Mouse (Mus musculus) spleen, adult 2 months (tissue): ENCODE measurements around the gene Gm44502.

Experiments
- CTCF ChIP-seq: fragments of 200-500 bp; IDR thresholded peaks from 2 replicates; pipeline ENCODE4 v1.5.1; 2011; ENCODE audit warnings: mild to moderate bottlenecking, inconsistent platforms; ENCODE audit not compliant: insufficient read depth, insufficient read length, insufficient replicate concordance; ENCODE audit errors: extremely low read depth
- POLR2A ChIP-seq: fragments of 200-500 bp; IDR thresholded peaks from 2 replicates; pipeline ENCODE4 v1.6.1; 2011; ENCODE audit warnings: low read depth, low read length, inconsistent platforms

DNA sequence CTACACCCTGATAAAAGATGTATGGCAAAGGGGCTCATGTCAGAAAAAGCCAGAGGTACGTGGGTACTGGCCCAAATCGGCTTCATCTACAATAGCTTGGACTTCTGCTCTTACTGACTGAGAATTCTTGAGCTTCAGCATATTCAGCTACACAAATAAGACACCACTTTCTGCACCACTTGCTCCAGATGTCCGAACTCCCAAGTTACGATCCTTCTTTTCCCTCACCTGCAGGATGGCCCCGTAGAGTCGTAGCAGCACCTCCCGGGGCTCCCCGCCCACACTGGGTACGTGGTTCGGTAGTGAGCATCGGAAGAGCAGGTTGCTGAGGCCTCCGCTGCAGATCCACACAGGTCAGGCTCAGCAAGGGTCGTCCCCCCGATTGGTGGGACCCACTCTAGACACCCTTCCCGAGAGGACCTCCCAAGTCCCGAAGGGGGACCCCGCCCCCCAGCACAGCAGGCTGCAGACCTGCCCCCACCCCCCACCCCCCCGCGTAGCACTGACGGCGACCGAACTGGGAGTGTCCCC lies 610 bp downstream of the Gm44502 start:
- no peak for TF ChIP-seq POLR2A
- TF ChIP-seq CTCF = no peak
